Mouse (Mus musculus) erythroid progenitor cell, adult 5-6 weeks (primary cell): ENCODE results near the gene Stard7. TPM values are rescaled to one million over a fixed set of nuclear protein-coding genes. Genes with fewer than 3 reads are reported as not detected.
A peak's percentile ranks its signal among the peaks of the same experiment; 100 is the strongest.

ENCODE experiments used
- ATAC-seq: replicated peaks from 2 replicates; pipeline ENCODE4 v1.8.0; 2016; ENCODE audit warnings: moderate number of reproducible peaks, mild to moderate bottlenecking, moderate TSS enrichment, inconsistent platforms; ENCODE audit not compliant: poor library complexity, low FRiP score, severe bottlenecking
- total RNA-seq, 2 experiments: library from RNA; stranded (forward) in 1 of 2; stranded (reverse) in 1 of 2; fragments of 150-400 nt in 1 of 2; fragments of 186-747, 209-891 nt in 1 of 2; gene quantifications; 2 replicates each; pipeline versions ENCODE4 v1.2.3 to v1.2.4; 2015 to 2017; ENCODE audit warnings: low replicate concordance in 2 of 2

The Stard7 gene
- total RNA-seq (2015; ENCODE audit: low replicate concordance): 47.2 and 59.5 TPM in 2 replicates
- total RNA-seq (2017; ENCODE audit: low replicate concordance): 46.2 and 65.4 TPM in 2 replicates

- peak; percentile 96 for ATAC-seq
Observed at GRCm38 (mm10) chr2:127269491-127270299, at the start of gene Stard7. TSS of gene Stard7 (plus strand) at chr2:127270218.

GRCm38 (mm10) chr2:127225261-127225660, 44.8 kb upstream of the Stard7 start:
- ATAC-seq: no peak

GRCm38 (mm10) chr2:127237897-127238610, 32.0 kb upstream of the Stard7 start:
- ATAC-seq: 0 out of 2 replicates have a peak, but pooled peaks have one; percentile 25

- ATAC-seq: no peak
Observed at GRCm38 (mm10) chr2:127240065-127240464, 30.0 kb upstream of the Stard7 start.

- ATAC-seq: peak; percentile 91
Observed at GRCm38 (mm10) chr2:127247592-127248333, 22.3 kb upstream of the Stard7 start, which contains the start of the genes Ciao1 and Tmem127. TSS of gene Ciao1 (minus strand) at chr2:127247816. TSS of gene Tmem127 (plus strand) at chr2:127247908.

GRCm38 (mm10) chr2:127248334-127249004, 21.5 kb upstream of the Stard7 start:
- ATAC-seq: peak; percentile 45

GRCm38 (mm10) chr2:127250291-127251008, 19.6 kb upstream of the Stard7 start:
- no peak for ATAC-seq

- no peak for ATAC-seq
Observed at GRCm38 (mm10) chr2:127251457-127251856, 18.6 kb upstream of the Stard7 start.

GRCm38 (mm10) chr2:127251880-127252527, 18.0 kb upstream of the Stard7 start:
- no peak for ATAC-seq

- ATAC-seq: no peak
Observed at GRCm38 (mm10) chr2:127252787-127253186, 17.2 kb upstream of the Stard7 start.

- no peak for ATAC-seq
Observed at GRCm38 (mm10) chr2:127254604-127255134, 15.3 kb upstream of the Stard7 start.

- no peak for ATAC-seq
Observed at GRCm38 (mm10) chr2:127255294-127255693, 14.7 kb upstream of the Stard7 start.

- no peak for ATAC-seq
Observed at GRCm38 (mm10) chr2:127259340-127259739, 10.7 kb upstream of the Stard7 start.

GRCm38 (mm10) chr2:127262480-127262879, 7.5 kb upstream of the Stard7 start:
- ATAC-seq: no peak

- ATAC-seq: no peak
Observed at GRCm38 (mm10) chr2:127267854-127268253, 2.2 kb upstream of the Stard7 start.

- peak; percentile 86 for ATAC-seq
Observed at GRCm38 (mm10) chr2:127270300-127271041, 453 bp downstream of the Stard7 start.

- no peak for ATAC-seq
Observed at GRCm38 (mm10) chr2:127271042-127271515, 1.1 kb downstream of the Stard7 start.
